Mouse (Mus musculus) ES-Bruce4 (cell line): Measurements from ENCODE around the gene Lbx2. TPM values are rescaled to one million over a fixed set of nuclear protein-coding genes. Genes with fewer than 3 reads are reported as not detected.

Source experiments
- H3K27ac ChIP-seq: 2 replicates; pipeline ENCODE4 v1.5.1; 2012; ENCODE audit warnings: low read length, inconsistent platforms; ENCODE audit not compliant: insufficient read depth
- H3K27me3 ChIP-seq: 2 replicates; pipeline ENCODE4 v1.6.1; 2012; ENCODE audit warnings: mild to moderate bottlenecking, low read length, inconsistent platforms; ENCODE audit not compliant: control insufficient read depth, poor library complexity, insufficient read depth, severe bottlenecking
- H3K36me3 ChIP-seq: 2 replicates; pipeline ENCODE4 v1.6.1; 2012; ENCODE audit warnings: inconsistent platforms, mild to moderate bottlenecking, low read length, moderate library complexity; ENCODE audit not compliant: control insufficient read depth, poor library complexity, insufficient read depth, severe bottlenecking
- H3K4me1 ChIP-seq: one replicate; pipeline ENCODE4 v1.8.1; 2011; ENCODE audit warnings: low read length; ENCODE audit not compliant: control insufficient read depth, insufficient read depth
- H3K4me3 ChIP-seq: 2 replicates; pipeline ENCODE4 v1.5.1; 2011; ENCODE audit warnings: low read depth, mild to moderate bottlenecking, low read length
- H3K9ac ChIP-seq: 2 replicates; pipeline ENCODE4 v1.6.1; 2012; ENCODE audit warnings: low read depth, mild to moderate bottlenecking, inconsistent platforms; ENCODE audit not compliant: poor library complexity, severe bottlenecking
- H3K9me3 ChIP-seq: replicated peaks from 2 replicates; pipeline ENCODE4 v1.6.1; 2012; ENCODE audit warnings: mild to moderate bottlenecking, low read length, inconsistent platforms; ENCODE audit not compliant: control insufficient read depth, poor library complexity, insufficient read depth, severe bottlenecking
- CTCF ChIP-seq: IDR thresholded peaks from one replicate; pipeline ENCODE4 v1.8.1; 2011; ENCODE audit warnings: low read depth, low read length
- EP300 ChIP-seq: IDR thresholded peaks from 2 replicates; pipeline ENCODE4 v1.6.1; 2011; ENCODE audit warnings: low read depth, low read length; ENCODE audit not compliant: insufficient read depth
- POLR2A ChIP-seq: IDR thresholded peaks from one replicate; pipeline ENCODE4 v1.8.1; 2011; ENCODE audit warnings: low read length; ENCODE audit not compliant: insufficient read depth
- polyA plus RNA-seq: library from polyadenylated mRNA; stranded (reverse); fragments of >200 nt; gene quantifications from 2 replicates; pipeline ENCODE4 v1.2.4, GENCODE M21; 2011; ENCODE audit warnings: low read depth; ENCODE audit not compliant: missing spikeins, insufficient read depth, insufficient read length

Lbx2 gene
- polyA plus RNA-seq, 1 experiment: not detected

DNA sequence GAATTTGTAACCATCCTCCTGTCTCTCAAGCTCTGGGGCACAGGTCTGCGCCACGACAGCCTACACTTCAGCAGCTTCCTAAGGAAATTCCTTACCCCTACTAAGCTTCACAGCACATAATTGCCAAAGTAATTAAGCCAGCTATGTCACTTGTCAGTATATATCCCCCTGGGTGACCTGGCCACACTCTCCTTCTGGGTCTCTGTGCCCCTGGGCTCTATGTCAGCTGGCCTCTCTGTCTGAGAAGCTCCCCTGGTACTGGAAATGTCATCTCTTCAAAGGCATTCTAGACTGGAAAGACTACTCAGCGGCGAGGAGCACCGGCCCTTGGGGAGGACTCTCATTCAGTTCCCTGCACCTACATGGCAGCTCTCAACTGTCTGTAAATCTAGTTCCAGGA, 36.8 kb downstream of the Lbx2 start:
- Histone ChIP-seq H3K9ac (no peak overlapping the region), H3K27ac (no peak overlapping the region), H3K36me3 (no peaks in the 10 kb centered on the region), H3K4me3 (no peak overlapping the region), H3K9me3 (no peaks in the 10 kb centered on the region), H3K27me3 (no peaks in the 10 kb centered on the region), H3K4me1 (no peaks in the 10 kb centered on the region)
- no peak for TF ChIP-seq CTCF
- TF ChIP-seq POLR2A: no peak
- TF ChIP-seq EP300: no peak

DNA sequence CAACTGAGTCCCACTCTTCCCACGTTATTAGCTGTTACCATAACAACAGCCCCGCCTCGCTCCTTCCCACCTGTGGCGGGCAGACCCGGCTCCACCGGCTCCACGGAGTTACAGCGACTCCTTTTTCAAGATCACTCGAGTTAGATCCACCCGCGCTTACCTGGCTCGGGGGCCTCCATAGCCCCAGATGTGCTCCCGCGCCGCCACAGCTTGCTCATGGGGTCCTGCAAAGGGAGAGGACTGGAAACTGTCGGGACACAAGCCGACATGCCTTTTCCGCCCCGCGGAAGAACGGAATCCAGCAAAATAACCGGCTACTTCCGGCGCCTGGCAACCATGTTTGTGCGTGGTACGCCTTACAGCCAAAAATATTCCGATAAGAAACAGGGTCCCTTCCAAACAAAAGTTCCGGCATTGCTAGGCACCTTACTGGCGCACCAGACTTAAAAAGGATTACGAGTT, 38.7 kb downstream of the Lbx2 start:
- H3K27me3 ChIP-seq: no peaks in the 10 kb centered on the region
- no peak overlapping the region for H3K27ac ChIP-seq
- TF ChIP-seq POLR2A (no peak), EP300 (no peak), CTCF (no peak)
- no peaks in the 10 kb centered on the region for H3K9me3 ChIP-seq
- no peaks in the 10 kb centered on the region for H3K36me3 ChIP-seq
- H3K9ac ChIP-seq: peak overlapping the region; percentile 67
- peak overlapping the region; percentile 78 for H3K4me3 ChIP-seq
- no peaks in the 10 kb centered on the region for H3K4me1 ChIP-seq

DNA sequence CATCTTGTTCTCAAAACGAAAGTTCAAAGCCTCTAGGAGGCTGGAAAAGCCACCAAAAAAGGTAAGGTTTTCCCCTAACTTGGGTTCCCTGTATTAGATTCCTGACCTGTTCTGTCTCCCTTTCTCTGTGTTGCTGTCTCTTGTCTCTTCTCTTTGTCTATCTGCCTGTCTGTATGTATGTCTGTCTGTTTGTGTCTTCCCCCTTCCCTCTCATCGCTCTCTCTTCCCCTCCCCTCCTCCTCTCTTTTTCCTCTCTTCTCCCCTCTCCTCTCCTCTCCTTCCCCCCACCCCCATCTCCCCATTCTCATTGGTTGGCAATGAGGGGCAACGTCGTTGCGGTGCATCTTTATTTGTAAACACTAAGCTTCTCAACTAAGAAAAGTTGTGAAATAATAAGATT, 39.2 kb downstream of the Lbx2 start, which contains the start of gene Ino80b:
Gene Ino80b (minus strand): TSS at position 101 of the 400 bp plus-strand sequence.
- no peaks in the 10 kb centered on the region for H3K9me3 ChIP-seq
- H3K36me3 ChIP-seq: no peaks in the 10 kb centered on the region
- H3K4me1 ChIP-seq: no peaks in the 10 kb centered on the region
- TF ChIP-seq EP300 (no peak), POLR2A (no peak), CTCF (no peak)
- H3K4me3 ChIP-seq: peak within 1 kb of the TSS; percentile 78
- H3K27ac ChIP-seq: peak within 1 kb of the TSS; percentile 21; the same call in 1 of the 2 replicates
- H3K27me3 ChIP-seq: no peaks in the 10 kb centered on the region
- peak within 1 kb of the TSS; percentile 67 for H3K9ac ChIP-seq

DNA sequence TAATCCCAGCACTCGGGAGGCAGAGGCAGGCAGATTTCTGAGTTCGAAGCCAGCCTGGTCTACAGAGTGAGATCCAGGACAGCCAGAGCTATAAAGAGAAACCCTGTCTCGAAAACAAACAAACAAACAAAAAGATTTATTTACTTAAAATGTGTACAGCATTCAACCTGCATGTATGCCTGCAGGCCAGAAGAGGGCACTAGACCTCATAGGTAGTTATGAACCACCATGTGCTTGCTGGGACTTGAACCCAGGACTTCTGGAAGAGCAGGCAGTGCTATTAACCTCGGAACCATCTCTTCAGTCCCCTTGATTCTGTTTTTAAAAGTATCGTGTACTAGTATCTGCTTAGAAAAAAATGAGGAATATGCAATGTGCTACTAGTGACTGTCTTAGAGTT, 41.3 kb downstream of the Lbx2 start:
- TF ChIP-seq CTCF: peak; percentile 23
- no peak for TF ChIP-seq EP300
- TF ChIP-seq POLR2A: no peak

DNA sequence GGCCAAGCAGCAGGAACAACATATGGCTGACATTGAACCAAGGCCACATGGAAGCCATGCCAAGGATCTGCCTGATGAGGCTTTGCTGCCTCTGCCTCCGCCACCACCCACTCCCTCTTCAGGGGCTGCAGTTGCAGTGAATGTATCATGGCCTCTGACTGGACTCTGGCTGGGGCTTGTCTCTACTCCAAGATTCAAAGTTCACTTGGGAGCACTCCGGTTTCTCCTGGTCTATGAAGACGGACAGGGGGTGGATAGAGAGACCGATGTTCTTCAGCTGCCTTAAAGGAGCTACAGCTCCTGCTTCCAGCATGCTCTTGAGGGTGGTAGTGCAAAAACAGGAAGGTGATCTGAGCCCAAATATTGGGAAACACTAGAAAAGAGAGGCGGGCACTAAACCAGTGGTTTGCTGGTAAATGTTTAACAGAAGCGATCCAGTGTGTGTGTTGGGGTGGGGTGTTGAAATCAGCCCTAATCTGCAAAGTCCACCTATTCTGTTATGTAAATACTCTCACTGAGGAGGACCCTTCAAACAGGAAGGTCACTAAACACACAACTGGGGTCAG, 45.4 kb downstream of the Lbx2 start:
- H3K27ac ChIP-seq: no peak overlapping the region
- no peaks in the 10 kb centered on the region for H3K36me3 ChIP-seq
- TF ChIP-seq EP300: no peak
- TF ChIP-seq POLR2A: no peak
- no peak for TF ChIP-seq CTCF
- no peaks in the 10 kb centered on the region for H3K27me3 ChIP-seq
- no peaks in the 10 kb centered on the region for H3K9me3 ChIP-seq
- no peak overlapping the region for H3K4me3 ChIP-seq
- no peak overlapping the region for H3K9ac ChIP-seq
- peaks cover 1% of the 10 kb centered on the region for H3K4me1 ChIP-seq

More for the DNA sequence above, 41.3 kb downstream of the Lbx2 start:
- no peaks in the 10 kb centered on the region for H3K9me3 ChIP-seq
- no peaks in the 10 kb centered on the region for H3K36me3 ChIP-seq
- no peak overlapping the region for H3K9ac ChIP-seq
- no peaks in the 10 kb centered on the region for H3K27me3 ChIP-seq
- H3K4me1 ChIP-seq: no peaks in the 10 kb centered on the region
- no peak overlapping the region for H3K27ac ChIP-seq
- H3K4me3 ChIP-seq: no peak overlapping the region

DNA sequence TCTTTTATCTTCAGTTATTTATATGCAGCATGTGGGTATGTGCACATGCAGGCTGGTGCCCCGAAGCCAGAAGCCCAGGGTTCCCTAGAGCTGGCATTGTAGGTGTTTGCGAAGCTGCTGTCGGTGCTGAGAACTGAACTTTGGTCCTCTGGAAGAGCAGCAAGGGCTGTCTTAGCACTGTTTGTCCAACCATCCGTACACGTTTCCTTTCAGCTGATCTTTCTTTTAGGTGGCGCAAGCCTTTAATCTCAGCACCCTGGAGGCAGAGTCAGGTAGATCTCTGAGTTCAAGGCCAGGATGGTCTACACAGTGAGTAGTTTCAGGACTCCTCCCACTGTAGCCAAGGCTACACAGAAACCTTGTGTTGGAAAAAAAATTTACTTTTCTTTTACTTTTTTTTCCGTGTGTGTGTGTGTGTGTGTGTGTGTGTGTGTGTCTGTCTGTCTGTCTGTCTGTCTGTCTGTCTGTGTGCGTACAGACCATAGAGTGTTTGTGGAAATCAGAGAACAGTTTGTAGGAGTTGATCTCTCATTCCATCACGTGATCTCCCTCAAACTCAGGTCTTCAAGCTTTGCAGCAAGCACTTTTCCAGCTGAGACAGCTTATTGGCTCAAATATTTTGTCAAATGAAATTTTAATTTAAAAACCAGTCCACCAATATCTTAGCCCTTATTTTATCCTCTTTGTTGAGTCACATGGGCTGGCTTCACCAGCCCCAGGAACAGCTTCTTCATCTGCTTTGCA, 46.2 kb downstream of the Lbx2 start:
- Histone ChIP-seq H3K4me3 (no peak overlapping the region), H3K36me3 (no peaks in the 10 kb centered on the region), H3K4me1 (peaks cover 2% of the 10 kb centered on the region), H3K9me3 (no peaks in the 10 kb centered on the region), H3K9ac (no peak overlapping the region), H3K27me3 (no peaks in the 10 kb centered on the region), H3K27ac (no peak overlapping the region)
- TF ChIP-seq POLR2A (no peak), EP300 (no peak), CTCF (no peak)
